In the genomic region with DNA sequence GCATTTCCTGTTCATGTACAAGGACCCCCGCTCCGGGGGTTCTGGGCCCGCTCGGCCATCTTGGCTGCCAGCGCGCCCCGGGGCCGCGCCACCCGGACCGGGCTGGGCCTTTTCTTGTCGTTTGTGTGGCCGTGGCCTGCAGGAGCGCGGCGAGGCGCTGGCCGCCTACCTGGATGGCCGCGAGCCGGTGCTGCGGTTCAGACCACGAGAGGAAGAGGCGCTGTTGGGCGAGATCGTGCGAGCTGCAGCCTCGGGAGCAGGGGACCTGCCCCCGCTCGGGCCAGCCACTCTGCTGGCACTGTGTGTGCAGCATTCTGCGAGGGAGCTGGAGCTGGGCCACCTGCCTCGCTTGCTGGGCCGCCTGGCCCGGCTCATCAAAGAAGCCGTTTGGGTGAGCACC, we compare ENCODE assay signal across 9 mouse cellular contexts. TPM values are rescaled to one million over a fixed set of nuclear protein-coding genes. Genes with fewer than 3 reads are reported as not detected.
DNase-seq lines count a peak whose midpoint lies in the region; ATAC-seq and TF ChIP-seq lines count a peak whose summit lies in the region.
"Had no signal": no experiment of that assay in that cellular context is flagged by ENCODE, and none has a peak within 500 bp of the region (broad histone marks: within the 10 kb centered on the region; RNA-seq: fewer than 3 reads in every experiment).

No protein-coding gene starts in this region.

- peaks cover 40% of the 10 kb centered on the region for H3K27me3 ChIP-seq in liver, embryonic 13.5 days
- H3K27me3 ChIP-seq in testis, adult 2 months (ENCODE audit: control insufficient read depth, insufficient read depth, low read length) = no peaks in the 10 kb centered on the region

- H3K4me2 ChIP-seq in liver, embryonic 13.5 days = peak overlapping the region; percentile 38

- no peak for TF ChIP-seq POLR2A in testis, adult 2 months (IDR thresholded peaks at IDR 0.05; ENCODE audit: control insufficient read depth, low read depth, low read length)

- no peak for ATAC-seq in liver, embryonic 13.5 days (ENCODE audit: low read depth)
- ATAC-seq in megakaryocyte-erythroid progenitor cell, adult 5-6 weeks (replicated peaks; ENCODE audit: low FRiP score, low TSS enrichment, poor library complexity, severe bottlenecking) = no peak

- H3K4me3 ChIP-seq in liver, embryonic 13.5 days (replicated peaks) = 0 out of 2 replicates have a peak overlapping the region, but pooled peaks have one; percentile 14
- H3K4me3 ChIP-seq in testis, adult 2 months (ENCODE audit: control insufficient read depth, low read depth, low read length) = no peak overlapping the region; the same call in 1 of the 2 replicates

- no peaks in the 10 kb centered on the region for H3K36me3 ChIP-seq in liver, embryonic 13.5 days
- no peaks in the 10 kb centered on the region for H3K36me3 ChIP-seq in testis, adult 2 months (ENCODE audit: control insufficient read depth, insufficient read depth, low read length)

- no peak overlapping the region for H3K27ac ChIP-seq in liver, embryonic 13.5 days
- H3K27ac ChIP-seq in testis, adult 2 months (ENCODE audit: control insufficient read depth, insufficient read depth, low read depth, low read length) = no peak overlapping the region

- DNase-seq in left cerebral cortex, postnatal 4 days = peak; percentile 56
- DNase-seq in left cerebral cortex, adult 9 months (ENCODE audit: low spot score in 2 of 2) = no peak
- DNase-seq in cerebellum, postnatal 36 days = peak; percentile 69 to 74
- peak; percentile 45 to 58 for DNase-seq in heart, postnatal 14 days
- no peak for DNase-seq in liver, embryonic 13.5 days
- DNase-seq in thymus, postnatal 4 days = no peak

- peak; percentile 15; the same call in 1 of the 2 replicates for TF ChIP-seq CTCF in testis, adult 2 months (IDR thresholded peaks at IDR 0.05; ENCODE audit: control insufficient read depth, insufficient read depth, insufficient replicate concordance, low read depth, low read length)

- no peak overlapping the region for H3K9ac ChIP-seq in liver, embryonic 13.5 days

- intact Hi-C loops in left cerebral cortex, postnatal 4 days (cut with DNase I) = no loop called here
- intact Hi-C loops in heart, postnatal 14 days (cut with DNase I) = no loop called here

- 48% methylated on average over 35 of the region's 35 CpGs for WGBS in liver, embryonic 13.5 days (ENCODE audit: insufficient replicate concordance)

- no peaks in the 10 kb centered on the region for H3K9me3 ChIP-seq in liver, embryonic 13.5 days (replicated peaks)

- peaks cover 21% of the 10 kb centered on the region for H3K4me1 ChIP-seq in liver, embryonic 13.5 days (replicated peaks)
- peaks cover 23% of the 10 kb centered on the region for H3K4me1 ChIP-seq in testis, adult 2 months (ENCODE audit: control insufficient read depth, insufficient read depth, low read length)

RNA-seq across cellular contexts. Expression of a gene that starts 5.2 kb away (rescaled TPM):
- 10 to 100 TPM; 23.5 to 25.1 TPM for total RNA-seq in left cerebral cortex, postnatal 4 days (2021)
- total RNA-seq in heart, postnatal 14 days (2021) = 10 to 100 TPM; 42.6 to 42.8 TPM
- 2.4 and 2.5 TPM in 2 replicates for polyA plus RNA-seq in liver, embryonic 13.5 days (2015; fragmentation: Nextera tagmentation; extraction: Ambion mirVana)
- 5.1 and 5.4 TPM in 2 replicates for polyA plus RNA-seq in testis, adult 2 months (2012; rRNA removed)
- total RNA-seq in megakaryocyte-erythroid progenitor cell, adult 5-6 weeks (2014; fragmentation: Nextera tagmentation) = not detected in 2 replicates
- total RNA-seq in megakaryocyte-erythroid progenitor cell, adult 5-6 weeks (2017) = not detected in 2 replicates

RNA-seq across cellular contexts. Expression of a gene that starts 7.3 kb away (rescaled TPM):
- 1 to 10 TPM; 1.7 to 2.6 TPM for total RNA-seq in left cerebral cortex, postnatal 4 days (2021)
- total RNA-seq in heart, postnatal 14 days (2021) = 1 to 10 TPM; 6.4 to 6.9 TPM
- polyA plus RNA-seq in liver, embryonic 13.5 days (2015; fragmentation: Nextera tagmentation; extraction: Ambion mirVana) = 0.46 and 0.51 TPM in 2 replicates
- 0.74 and 1.3 TPM in 2 replicates for polyA plus RNA-seq in testis, adult 2 months (2012; rRNA removed)
- not detected in 2 replicates for total RNA-seq in megakaryocyte-erythroid progenitor cell, adult 5-6 weeks (2014; fragmentation: Nextera tagmentation)
- not detected in 2 replicates for total RNA-seq in megakaryocyte-erythroid progenitor cell, adult 5-6 weeks (2017)

RNA-seq across cellular contexts. Expression of a gene that starts 10.9 kb away (rescaled TPM):
- under 1 TPM in 1 of 2 experiments, not detected in 1; 0.20 TPM for total RNA-seq in left cerebral cortex, postnatal 4 days (2021)
- under 1 TPM; 0.54 to 0.67 TPM for total RNA-seq in heart, postnatal 14 days (2021)
- polyA plus RNA-seq in liver, embryonic 13.5 days (2015; fragmentation: Nextera tagmentation; extraction: Ambion mirVana) = 0.10 TPM in 1 of 2 replicates, not detected in the other
- polyA plus RNA-seq in testis, adult 2 months (2012; rRNA removed) = 77.5 and 95.6 TPM in 2 replicates
- total RNA-seq in megakaryocyte-erythroid progenitor cell, adult 5-6 weeks (2014; fragmentation: Nextera tagmentation) = not detected in 2 replicates
- total RNA-seq in megakaryocyte-erythroid progenitor cell, adult 5-6 weeks (2017) = not detected in 2 replicates
- total RNA-seq: layer of hippocampus, postnatal 25 days had no signal

RNA-seq across cellular contexts. Expression of a gene that starts 15.4 kb away (rescaled TPM):
- under 1 TPM in 1 of 2 experiments, not detected in 1; 0.14 TPM for total RNA-seq in left cerebral cortex, postnatal 4 days (2021)
- under 1 TPM in 1 of 2 experiments, not detected in 1; 0.12 TPM for total RNA-seq in heart, postnatal 14 days (2021)
- polyA plus RNA-seq in liver, embryonic 13.5 days (2015; fragmentation: Nextera tagmentation; extraction: Ambion mirVana) = not detected in 2 replicates
- polyA plus RNA-seq in testis, adult 2 months (2012; rRNA removed) = 0.08 and 0.21 TPM in 2 replicates
- not detected in 2 replicates for total RNA-seq in megakaryocyte-erythroid progenitor cell, adult 5-6 weeks (2014; fragmentation: Nextera tagmentation)
- total RNA-seq in megakaryocyte-erythroid progenitor cell, adult 5-6 weeks (2017) = not detected in 2 replicates
- total RNA-seq: layer of hippocampus, postnatal 25 days had no signal

RNA-seq across cellular contexts. Expression of a gene that starts 17.2 kb away (rescaled TPM):
- not detected for total RNA-seq in left cerebral cortex, postnatal 4 days (2021)
- total RNA-seq in heart, postnatal 14 days (2021) = not detected
- not detected in 2 replicates for polyA plus RNA-seq in liver, embryonic 13.5 days (2015; fragmentation: Nextera tagmentation; extraction: Ambion mirVana)
- polyA plus RNA-seq in testis, adult 2 months (2012; rRNA removed) = 3.6 and 3.7 TPM in 2 replicates
- not detected in 2 replicates for total RNA-seq in megakaryocyte-erythroid progenitor cell, adult 5-6 weeks (2014; fragmentation: Nextera tagmentation)
- not detected in 2 replicates for total RNA-seq in megakaryocyte-erythroid progenitor cell, adult 5-6 weeks (2017)
- total RNA-seq: layer of hippocampus, postnatal 25 days had no signal

Comparison
In these comparisons a context has a peak if more than half of its experiments do, and no peak if none do; other contexts are left out.
1. DNase-seq: peak in left cerebral cortex, postnatal 4 days (single experiment), cerebellum, postnatal 36 days (2 of 2) and heart, postnatal 14 days (2 of 2); none in left cerebral cortex, adult 9 months (0 of 2), liver, embryonic 13.5 days (single experiment) and thymus, postnatal 4 days (single experiment).
2. RNA of a gene that starts 5.2 kb away (total RNA-seq): 42.6 to 42.8 TPM in heart, postnatal 14 days and 23.5 to 25.1 TPM in left cerebral cortex, postnatal 4 days; not detected in megakaryocyte-erythroid progenitor cell, adult 5-6 weeks; every median in the first group is over 10 times any median in the second.